Mouse (Mus musculus) myocyte (in vitro differentiated cells): Measurements from ENCODE around the gene Efna4.

Experiments used
- CEBPB ChIP-seq: IDR thresholded peaks from 2 replicates; pipeline ENCODE4 v1.6.1; 2011; ENCODE audit warnings: mild to moderate bottlenecking, moderate library complexity; ENCODE audit not compliant: poor library complexity, insufficient read depth, severe bottlenecking
- POLR2A ChIP-seq: IDR thresholded peaks from one replicate; pipeline ENCODE4 v1.6.1; 2011; ENCODE audit warnings: low read depth, mild to moderate bottlenecking, control low read depth, moderate library complexity; ENCODE audit not compliant: insufficient read length

DNA sequence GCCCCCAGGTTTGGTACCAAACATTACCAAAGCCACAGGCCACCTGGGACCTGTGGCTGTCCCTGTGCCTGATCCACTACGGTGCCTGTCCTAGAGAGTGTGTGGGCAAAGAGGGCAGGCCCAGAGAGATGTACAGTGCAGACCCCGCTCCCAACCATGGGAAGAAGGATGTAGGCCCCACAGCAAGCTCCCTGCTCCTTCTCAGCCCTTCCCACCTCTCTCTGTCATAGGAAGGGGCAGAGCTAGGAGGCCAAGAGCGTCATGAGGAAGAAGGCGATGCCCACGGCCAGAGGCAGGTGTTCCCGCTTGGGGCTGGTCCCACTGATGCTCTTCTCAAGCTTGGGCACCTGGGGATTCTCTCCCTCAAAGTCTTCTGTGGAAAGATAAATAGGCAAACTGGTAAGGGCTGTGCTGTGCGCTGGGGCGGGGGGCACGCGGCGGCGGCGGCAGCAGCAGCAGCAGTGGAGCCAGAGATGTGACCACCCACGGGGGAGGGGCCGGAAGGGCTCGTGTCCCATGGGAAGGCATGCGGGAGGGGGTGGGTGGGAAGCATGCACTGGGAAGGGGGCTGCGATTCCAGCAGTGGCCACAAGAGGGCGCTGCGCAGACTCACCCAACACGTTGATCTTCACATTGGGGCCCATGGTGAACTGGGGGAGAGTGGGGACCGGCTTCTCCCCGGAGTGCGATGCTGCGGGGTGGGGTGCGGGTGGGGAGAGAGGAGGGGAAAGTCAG, 22.5 kb downstream of the Efna4 start:
- TF ChIP-seq POLR2A (peak; percentile 45), CEBPB (no peak)
